ENCODE assay signal across 18 mouse cellular contexts in the genomic region with DNA sequence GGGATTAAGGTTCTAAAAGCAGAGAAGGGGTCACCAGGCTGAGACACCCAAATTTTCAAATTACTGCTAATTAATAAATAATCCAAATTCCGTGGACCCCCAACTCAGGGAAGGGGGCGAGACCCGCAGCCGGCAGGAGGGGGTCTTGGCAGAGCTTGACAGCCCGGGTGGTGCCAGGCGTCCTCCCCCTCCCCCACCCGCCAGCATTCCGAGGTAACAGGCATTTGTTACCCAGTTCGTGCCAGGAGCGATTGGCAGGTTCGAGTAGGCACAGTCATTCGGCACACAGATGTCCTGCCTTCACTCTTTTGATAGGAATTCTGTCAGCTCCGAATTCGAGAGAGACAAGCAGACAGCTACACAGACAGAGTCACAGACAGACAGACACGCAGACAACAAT. TPM values are rescaled to one million over a fixed set of nuclear protein-coding genes. Genes with fewer than 3 reads are reported as not detected.
DNase-seq lines count a peak whose midpoint lies in the region; ATAC-seq lines count a peak whose summit lies in the region.
"Had no signal": no experiment of that assay in that cellular context is flagged by ENCODE, and none has a peak within 500 bp of the region (broad histone marks: within the 10 kb centered on the region; RNA-seq: fewer than 3 reads in every experiment).

No protein-coding gene starts in this region.

- H3K27ac ChIP-seq in hindbrain, embryonic 14.5 days, result peak overlapping the region; percentile 58
- H3K27ac ChIP-seq in hindbrain, embryonic 12.5 days, result no peak overlapping the region
- peak overlapping the region; percentile 94 for H3K27ac ChIP-seq in forebrain, embryonic 13.5 days
- H3K27ac ChIP-seq: heart, adult 2 months had no signal

- ATAC-seq in hindbrain, embryonic 14.5 days (ENCODE audit: low FRiP score), result no peak
- ATAC-seq in hindbrain, embryonic 12.5 days (ENCODE audit: low FRiP score), result no peak
- peak; percentile 33; the same call in 1 of the 2 replicates for ATAC-seq in forebrain, embryonic 13.5 days
- ATAC-seq: intestine, embryonic 16.5 days; midbrain, embryonic 16.5 days had no signal

- no peaks in the 10 kb centered on the region for H3K9me3 ChIP-seq in hindbrain, embryonic 14.5 days (ENCODE audit: control insufficient read depth, low read length)
- H3K9me3 ChIP-seq in hindbrain, embryonic 12.5 days (replicated peaks), result no peaks in the 10 kb centered on the region
- no peaks in the 10 kb centered on the region for H3K9me3 ChIP-seq in forebrain, embryonic 13.5 days (replicated peaks)
- H3K9me3 ChIP-seq: G1E had no signal

- no peak overlapping the region for H3K4me3 ChIP-seq in hindbrain, embryonic 14.5 days (replicated peaks; ENCODE audit: low read length)
- no peak overlapping the region for H3K4me3 ChIP-seq in hindbrain, embryonic 12.5 days
- H3K4me3 ChIP-seq in forebrain, embryonic 13.5 days, result peak overlapping the region; percentile 18
- H3K4me3 ChIP-seq: heart, adult 2 months had no signal

- DNase-seq in hindbrain, embryonic 14.5 days (ENCODE audit: low spot score), result no peak
- peak; percentile 47 for DNase-seq in right cerebral cortex, postnatal 4 days
- DNase-seq in right cerebral cortex, postnatal 14 days, result no peak
- DNase-seq in embryo, embryonic 9.5 days (ENCODE audit: extremely low spot score), result no peak
- no peak for DNase-seq in embryo, embryonic 10 days (ENCODE audit: low spot score)
- DNase-seq: adrenal gland, postnatal 10 days; heart, adult 2 months; heart, postnatal 14 days; kidney, postnatal 10 days; liver; lung, adult 2 months; right cerebral cortex, adult 18-20 months; thymus, adult 18-20 months had no signal

- no peaks in the 10 kb centered on the region for H3K36me3 ChIP-seq in hindbrain, embryonic 14.5 days (replicated peaks; ENCODE audit: control insufficient read depth, insufficient read depth)
- H3K36me3 ChIP-seq in hindbrain, embryonic 12.5 days, result no peaks in the 10 kb centered on the region
- no peaks in the 10 kb centered on the region for H3K36me3 ChIP-seq in forebrain, embryonic 13.5 days (ENCODE audit: poor library complexity, severe bottlenecking)
- H3K36me3 ChIP-seq: G1E had no signal

- 1% methylated on average over 15 of the region's 15 CpGs for WGBS in hindbrain, embryonic 14.5 days
- 2% methylated on average over 15 of the region's 15 CpGs for WGBS in hindbrain, embryonic 12.5 days
- WGBS in forebrain, embryonic 13.5 days, result 2% methylated on average over 15 of the region's 15 CpGs

- peaks cover 97% of the 10 kb centered on the region for H3K27me3 ChIP-seq in hindbrain, embryonic 14.5 days (ENCODE audit: control insufficient read depth, insufficient read depth, low read length)
- H3K27me3 ChIP-seq in hindbrain, embryonic 12.5 days, result peaks cover 100% of the 10 kb centered on the region
- H3K27me3 ChIP-seq in forebrain, embryonic 13.5 days, result peaks cover 99% of the 10 kb centered on the region

- no peak overlapping the region for H3K9ac ChIP-seq in hindbrain, embryonic 14.5 days
- no peak overlapping the region for H3K9ac ChIP-seq in hindbrain, embryonic 12.5 days
- H3K9ac ChIP-seq in forebrain, embryonic 13.5 days, result no peak overlapping the region

- H3K4me2 ChIP-seq in hindbrain, embryonic 14.5 days (replicated peaks), result peak overlapping the region; percentile 11; the same call in 1 of the 2 replicates
- H3K4me2 ChIP-seq in hindbrain, embryonic 12.5 days (replicated peaks), result no peak overlapping the region
- H3K4me2 ChIP-seq in forebrain, embryonic 13.5 days, result peak overlapping the region; percentile 55

- 0 out of 2 replicates have a peak, but pooled peaks cover 9% of the 10 kb centered on the region for H3K4me1 ChIP-seq in hindbrain, embryonic 14.5 days (replicated peaks; ENCODE audit: control insufficient read depth, insufficient read depth, low read length)
- peaks cover 13% of the 10 kb centered on the region for H3K4me1 ChIP-seq in hindbrain, embryonic 12.5 days
- peaks cover 72% of the 10 kb centered on the region for H3K4me1 ChIP-seq in forebrain, embryonic 13.5 days

RNA-seq across cellular contexts. Expression of gene Neurod2, which starts 10.3 kb away (rescaled TPM):
- polyA plus RNA-seq in hindbrain, embryonic 14.5 days (2014; fragmentation: Nextera tagmentation; extraction: Ambion mirVana), result 21.7 and 25.5 TPM in 2 replicates
- polyA plus RNA-seq in hindbrain, embryonic 12.5 days (2016; fragmentation: Nextera tagmentation; extraction: Ambion mirVana), result 7.2 and 10.2 TPM in 2 replicates
- 45.4 and 72.1 TPM in 2 replicates for polyA plus RNA-seq in forebrain, embryonic 13.5 days (2015; fragmentation: Nextera tagmentation; extraction: Ambion mirVana)
- polyA plus RNA-seq: G1E; heart, adult 2 months; lung, adult 2 months had no signal

RNA-seq across cellular contexts. Expression of gene Ppp1r1b, which starts 29.1 kb away (rescaled TPM):
- polyA plus RNA-seq in hindbrain, embryonic 14.5 days (2014; fragmentation: Nextera tagmentation; extraction: Ambion mirVana), result 3.0 and 3.3 TPM in 2 replicates
- 0.37 and 0.52 TPM in 2 replicates for polyA plus RNA-seq in hindbrain, embryonic 12.5 days (2016; fragmentation: Nextera tagmentation; extraction: Ambion mirVana)
- polyA plus RNA-seq in forebrain, embryonic 13.5 days (2015; fragmentation: Nextera tagmentation; extraction: Ambion mirVana), result 14.6 and 20.0 TPM in 2 replicates
- polyA plus RNA-seq: G1E had no signal

RNA-seq across cellular contexts. Expression of gene Stard3, which starts 39.0 kb away (rescaled TPM):
- polyA plus RNA-seq in hindbrain, embryonic 14.5 days (2014; fragmentation: Nextera tagmentation; extraction: Ambion mirVana), result 33.9 and 36.8 TPM in 2 replicates
- polyA plus RNA-seq in hindbrain, embryonic 12.5 days (2016; fragmentation: Nextera tagmentation; extraction: Ambion mirVana), result 49.0 and 50.0 TPM in 2 replicates
- polyA plus RNA-seq in forebrain, embryonic 13.5 days (2015; fragmentation: Nextera tagmentation; extraction: Ambion mirVana), result 44.0 and 45.5 TPM in 2 replicates
